Mouse (Mus musculus): ENCODE results near the gene 4930568D16Rik.

4930568D16Rik gene

DNA sequence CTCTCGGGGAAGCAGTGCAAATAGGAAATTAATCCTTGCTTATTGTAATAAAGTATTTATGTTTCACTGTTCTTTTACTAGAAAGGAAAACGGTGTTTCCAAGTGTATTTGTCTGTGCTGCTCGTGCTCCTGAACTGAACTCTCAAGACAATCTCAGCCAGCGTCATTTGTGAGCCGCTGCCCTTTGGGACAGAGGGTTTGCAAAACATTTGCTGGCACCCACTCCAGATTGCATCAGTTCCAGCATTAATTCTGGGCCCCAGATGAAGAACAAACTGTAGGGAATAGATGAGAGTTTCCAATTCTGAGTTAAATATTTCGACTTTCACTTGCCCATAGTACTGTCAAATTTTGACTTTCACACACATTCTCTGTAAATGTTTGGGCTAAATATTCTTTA, 28.8 kb downstream of the 4930568D16Rik start:
- no peak for DNase-seq

DNA sequence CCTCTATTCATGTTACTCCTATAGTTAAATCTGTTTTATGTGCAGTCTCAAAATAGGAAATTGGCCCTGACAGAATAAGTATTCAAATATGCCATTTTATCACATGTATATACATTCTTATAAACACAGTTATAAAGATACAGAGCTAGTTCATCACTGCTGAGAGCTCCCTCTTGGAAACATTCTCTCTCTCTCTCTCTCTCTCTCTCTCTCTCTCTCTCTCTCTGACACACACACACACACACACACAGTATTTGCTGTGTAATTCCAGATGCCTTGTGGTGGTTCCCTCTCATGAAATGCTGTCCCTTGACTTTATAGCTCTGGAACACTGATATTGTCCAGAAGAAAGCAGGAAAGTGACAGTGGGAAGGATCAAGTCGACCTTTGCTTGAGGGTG, 29.5 kb downstream of the 4930568D16Rik start:
- no peak for DNase-seq

DNA sequence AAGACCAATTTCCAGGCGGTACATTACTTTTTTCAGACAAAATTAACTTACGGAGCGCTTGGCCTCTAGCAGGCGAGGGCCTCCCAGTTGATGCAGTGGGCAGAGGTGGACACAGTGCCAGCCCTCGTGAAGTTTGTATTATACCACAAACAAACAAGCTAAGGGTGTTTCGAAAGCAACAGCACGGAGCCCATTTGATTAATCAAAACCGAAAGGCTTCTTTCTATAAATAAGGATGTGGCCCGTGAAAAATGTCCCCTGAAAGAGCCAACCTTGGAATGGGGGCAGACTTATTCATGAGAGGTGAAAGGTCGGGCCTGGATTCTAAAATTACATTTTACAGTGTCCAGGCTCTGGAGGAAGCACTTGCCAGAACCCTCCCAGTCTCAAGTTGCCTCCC, 30.1 kb downstream of the 4930568D16Rik start:
- no peak for DNase-seq

DNA sequence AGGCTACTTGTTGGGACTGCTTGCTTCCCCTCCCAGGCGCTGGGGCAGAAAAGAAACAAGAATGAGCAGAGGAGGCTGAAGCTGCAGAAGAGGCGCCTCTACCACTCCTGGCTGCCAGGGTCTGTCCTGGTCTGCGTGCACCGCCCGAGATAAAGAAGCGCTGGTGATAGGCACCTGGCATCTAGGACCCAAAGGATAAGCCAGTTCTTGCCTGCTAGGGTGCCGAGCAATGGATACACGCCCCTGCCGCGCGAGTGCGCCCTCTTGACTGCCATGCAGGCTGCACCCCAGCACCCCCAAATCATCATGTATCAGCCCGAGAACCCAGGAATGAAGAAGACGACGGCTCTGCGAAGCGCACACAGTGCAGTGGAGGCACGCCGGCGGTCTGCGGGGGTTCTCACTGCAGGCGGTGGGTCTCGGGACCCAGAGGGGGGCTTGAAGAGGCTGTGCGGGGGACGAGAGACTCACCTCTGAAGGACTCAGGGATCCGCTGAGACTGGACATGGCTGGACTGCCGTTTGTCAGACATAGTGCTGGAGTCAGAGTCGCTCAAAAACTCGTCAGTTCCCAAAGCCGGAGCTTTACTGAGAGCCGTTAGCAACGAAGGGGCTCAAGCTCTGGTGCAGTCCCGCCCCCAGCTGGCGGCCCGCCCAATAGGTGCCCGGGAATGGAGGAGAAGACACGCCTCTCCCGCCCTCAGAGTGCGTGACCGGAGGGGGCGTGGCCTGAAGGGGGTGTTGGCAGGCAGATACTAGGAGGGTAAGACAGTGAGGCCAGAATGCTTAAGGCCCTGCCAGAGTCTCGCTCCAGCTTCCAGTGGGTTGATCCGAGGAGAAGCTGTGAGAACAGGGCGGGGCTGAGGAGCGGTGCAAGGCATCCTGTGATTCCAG, 30.9 kb downstream of the 4930568D16Rik start, which contains the start of gene Stom:
Stom (minus strand) TSS at position 589 of the 893 bp plus-strand sequence.
- DNase-seq = peak; percentile 99

DNA sequence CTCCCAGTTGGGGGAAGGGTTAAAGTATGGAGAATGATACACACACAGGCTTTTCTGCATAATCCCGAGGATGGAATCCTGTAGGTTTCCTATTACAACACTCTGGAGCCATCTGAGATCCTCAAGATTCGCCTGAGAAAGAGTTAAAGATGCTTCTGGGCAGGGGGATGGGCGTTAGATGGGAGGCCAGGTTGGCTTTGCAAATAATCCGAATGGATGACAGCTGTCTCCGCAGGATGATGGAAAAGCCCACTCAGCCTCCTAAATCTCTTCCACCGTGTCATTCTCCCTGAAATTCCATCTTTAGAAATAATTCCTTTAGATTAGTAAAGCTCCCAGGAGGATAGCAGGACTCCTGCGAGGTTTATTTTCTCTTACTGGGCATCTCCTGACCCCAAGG, 31.9 kb downstream of the 4930568D16Rik start:
- no peak for DNase-seq

DNA sequence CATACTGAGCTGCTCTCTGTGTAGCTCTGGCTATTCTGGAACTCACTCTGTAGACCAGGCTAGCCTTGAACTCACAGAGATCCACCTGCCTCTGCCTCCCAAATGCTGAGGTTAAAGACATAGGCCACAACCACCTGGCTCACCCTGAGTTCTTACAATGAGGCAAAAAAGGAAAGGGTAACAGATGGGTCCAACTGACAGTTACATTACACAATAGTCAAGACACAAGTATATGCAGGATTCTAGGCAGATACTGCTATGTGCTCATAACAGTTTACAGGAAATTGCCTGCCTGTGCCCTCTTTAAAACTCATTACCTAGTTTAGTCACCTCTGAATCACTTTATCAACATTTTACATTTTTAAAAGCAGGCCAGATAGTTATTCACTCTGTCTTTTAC, 33.9 kb downstream of the 4930568D16Rik start:
- no peak for DNase-seq

DNA sequence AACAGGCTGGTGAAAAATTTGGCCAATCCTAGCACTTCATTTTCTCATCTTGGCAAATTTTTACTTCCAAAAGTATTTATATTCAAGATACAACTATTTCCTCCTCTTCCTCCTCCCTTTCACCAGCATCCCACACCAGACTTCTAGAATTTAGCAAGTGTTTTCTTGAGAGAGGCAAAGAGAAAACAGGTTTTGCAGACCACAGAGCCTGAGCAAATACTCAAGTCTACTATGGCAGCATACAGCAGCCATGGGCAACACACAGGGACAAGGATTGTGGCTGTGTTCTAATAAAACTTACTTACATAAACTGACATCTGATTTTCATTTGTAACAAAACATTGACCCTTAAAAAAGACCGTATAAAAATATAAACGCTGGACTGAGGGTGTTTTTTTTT, 36.3 kb downstream of the 4930568D16Rik start:
- DNase-seq = no peak

DNA sequence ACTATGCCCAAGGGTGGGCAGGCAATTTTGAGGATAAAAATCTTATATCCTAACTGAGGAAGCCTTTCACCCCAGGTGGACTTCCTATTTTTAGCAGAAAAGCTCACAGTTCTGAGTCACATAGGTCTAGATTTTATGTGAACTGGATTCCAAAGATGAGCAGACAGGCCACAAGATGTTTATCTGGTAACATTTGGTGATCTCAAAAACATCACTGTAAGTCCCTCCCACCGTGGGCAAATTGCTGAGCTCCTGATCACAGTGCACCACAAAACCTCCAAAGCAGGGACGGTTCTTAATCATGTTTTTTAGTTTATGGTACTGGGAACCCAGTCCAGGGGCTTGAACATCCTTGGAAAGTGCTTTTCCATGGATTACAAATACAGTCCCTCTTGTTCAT, 38.5 kb downstream of the 4930568D16Rik start:
- DNase-seq = no peak

DNA sequence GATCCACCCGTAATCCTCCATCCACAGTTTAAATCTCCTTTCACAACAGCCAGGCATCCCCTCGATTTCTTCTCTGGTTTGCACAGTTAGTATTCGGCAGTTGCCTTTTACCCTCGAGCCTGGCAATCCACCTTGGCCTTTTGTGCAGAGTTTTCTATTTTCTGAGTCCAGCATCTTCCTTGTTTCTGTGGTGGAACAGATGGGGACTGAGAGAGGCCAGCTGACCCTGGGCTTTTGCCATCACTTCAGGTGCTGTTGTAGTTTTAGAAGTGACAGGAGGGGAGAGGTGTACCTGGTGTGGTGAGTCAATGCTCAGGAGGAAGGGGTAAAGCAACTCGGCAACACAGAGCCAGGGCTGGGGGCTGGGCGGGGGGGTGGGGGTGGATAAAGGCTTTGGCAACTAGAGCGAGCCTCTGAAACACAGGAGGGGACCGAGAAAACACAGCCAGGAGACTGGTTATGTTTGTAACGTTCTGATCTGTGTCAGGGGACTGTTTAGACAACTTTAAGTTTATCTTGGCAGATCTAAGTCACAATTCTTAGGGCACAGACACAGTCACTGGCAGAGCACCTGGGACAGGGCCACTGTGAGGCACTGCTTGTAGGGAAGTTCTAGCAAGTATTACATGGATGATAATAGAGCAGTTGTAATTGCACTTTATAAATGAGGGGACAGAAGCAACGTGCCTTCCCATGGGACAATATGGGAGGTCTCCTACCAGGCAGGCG, 39.3 kb downstream of the 4930568D16Rik start:
- peak; percentile 88 for DNase-seq

DNA sequence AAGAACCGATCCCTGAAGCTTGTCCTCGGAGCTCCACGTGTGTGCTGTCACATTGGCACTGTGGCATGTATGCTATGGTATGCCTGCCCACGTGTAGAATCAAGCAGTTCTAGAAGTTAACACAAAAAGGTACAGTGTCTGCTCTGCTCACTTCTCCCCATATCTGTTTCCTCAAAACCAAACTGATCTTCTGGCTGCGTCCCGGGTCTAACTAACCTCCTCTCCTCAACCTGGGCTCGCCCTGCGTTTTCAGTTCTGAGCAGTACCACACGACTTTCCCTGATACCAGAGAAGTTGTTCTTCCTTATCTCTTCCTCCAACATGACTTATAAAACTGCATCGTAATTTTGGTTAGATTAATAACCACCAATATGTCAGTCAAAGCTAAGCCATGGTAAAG, 39.9 kb downstream of the 4930568D16Rik start:
- DNase-seq = no peak

DNA sequence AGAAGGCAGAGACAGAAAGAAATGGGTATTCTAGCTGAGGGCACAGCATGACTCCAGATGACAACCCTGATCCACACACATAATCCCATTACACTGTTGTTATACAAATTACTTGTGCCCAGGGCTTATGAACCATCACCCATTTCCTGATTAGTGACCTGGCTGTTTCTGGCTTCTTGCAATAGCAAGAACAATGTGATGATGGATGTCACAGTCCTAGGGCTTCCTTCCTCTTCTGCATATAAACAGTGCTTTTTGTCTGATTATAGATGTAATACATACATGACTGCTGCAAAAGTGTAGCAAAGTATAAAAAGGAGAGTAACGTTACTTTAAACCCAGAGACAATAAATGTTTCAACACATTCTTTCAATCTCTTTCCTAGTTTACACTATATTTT, 40.6 kb downstream of the 4930568D16Rik start:
- DNase-seq = no peak

DNA sequence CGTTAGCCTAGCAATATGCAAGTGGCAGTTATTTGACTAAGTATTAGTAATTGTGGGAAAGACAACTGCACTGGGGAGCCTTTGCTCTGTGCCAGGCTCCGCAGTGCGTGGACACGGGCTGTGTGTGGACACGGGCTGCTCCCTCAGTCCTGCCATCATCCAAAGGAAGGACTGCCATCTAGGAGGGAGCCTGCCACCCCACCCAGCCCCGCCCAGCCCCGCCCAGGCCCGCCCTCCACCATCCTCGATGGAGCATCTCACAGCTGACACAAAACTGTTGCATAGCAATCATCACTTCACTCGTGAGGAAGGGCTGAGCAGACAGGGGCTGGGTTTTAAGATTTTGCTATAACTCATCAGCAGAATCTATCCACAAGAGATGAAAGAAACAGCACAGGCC, 41.6 kb downstream of the 4930568D16Rik start:
- no peak for DNase-seq

DNA sequence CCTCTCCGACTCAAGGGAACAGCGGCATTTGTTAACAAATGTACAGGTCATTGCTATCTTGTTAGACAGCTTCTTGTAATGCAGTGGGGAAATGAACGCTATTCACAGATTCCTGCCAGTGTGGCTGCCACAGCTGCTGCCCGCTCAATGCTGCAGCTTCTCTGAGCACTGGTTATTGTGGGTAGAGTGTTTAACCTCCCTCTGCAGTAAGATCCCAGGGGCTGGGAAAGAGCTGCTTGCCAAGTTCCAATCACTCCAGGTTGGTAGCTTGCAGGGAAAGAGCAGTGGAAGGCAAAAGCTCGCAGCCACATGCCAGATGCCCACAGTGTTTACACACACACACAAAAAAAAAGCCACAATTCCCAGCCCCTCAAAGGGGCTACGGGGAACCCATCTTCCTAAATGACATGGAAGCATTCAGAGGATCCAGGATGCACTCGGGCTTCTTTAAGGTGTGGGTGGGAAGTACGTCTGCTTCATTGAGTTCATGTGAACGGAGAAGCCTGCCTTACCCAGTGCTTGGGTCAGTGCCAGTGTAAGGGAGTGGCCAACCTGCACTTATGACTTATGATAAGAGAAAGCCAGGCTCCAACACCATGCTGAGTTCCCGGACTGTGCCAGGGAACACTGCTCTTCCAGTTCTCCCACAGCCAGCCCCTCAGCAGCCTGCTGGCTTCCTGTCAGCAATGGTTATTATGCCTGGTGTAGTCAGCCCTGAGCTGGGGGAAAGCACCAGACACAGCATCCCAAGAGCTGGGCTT, 44.9 kb downstream of the 4930568D16Rik start:
- peak; percentile 82 for DNase-seq

DNA sequence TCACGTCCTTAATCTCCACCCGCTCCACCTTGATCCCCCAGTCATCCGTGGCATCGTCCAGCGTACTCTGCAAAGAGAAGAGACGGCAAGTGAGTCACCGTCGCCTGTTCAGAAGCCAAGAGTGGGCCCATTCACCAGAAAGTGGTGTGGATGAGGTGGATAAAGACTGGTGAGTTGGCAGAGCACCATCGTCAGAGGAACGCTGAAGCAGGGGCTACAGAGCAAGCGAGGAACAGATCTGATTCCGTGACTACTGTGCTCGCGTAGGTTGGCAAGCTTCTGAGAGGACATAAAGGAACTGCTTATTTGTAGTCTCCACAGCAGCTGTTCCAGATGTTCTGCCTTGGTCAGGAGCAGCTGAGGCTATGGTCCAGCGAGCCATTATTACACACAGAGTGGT, 47.1 kb downstream of the 4930568D16Rik start:
- DNase-seq = no peak

DNA sequence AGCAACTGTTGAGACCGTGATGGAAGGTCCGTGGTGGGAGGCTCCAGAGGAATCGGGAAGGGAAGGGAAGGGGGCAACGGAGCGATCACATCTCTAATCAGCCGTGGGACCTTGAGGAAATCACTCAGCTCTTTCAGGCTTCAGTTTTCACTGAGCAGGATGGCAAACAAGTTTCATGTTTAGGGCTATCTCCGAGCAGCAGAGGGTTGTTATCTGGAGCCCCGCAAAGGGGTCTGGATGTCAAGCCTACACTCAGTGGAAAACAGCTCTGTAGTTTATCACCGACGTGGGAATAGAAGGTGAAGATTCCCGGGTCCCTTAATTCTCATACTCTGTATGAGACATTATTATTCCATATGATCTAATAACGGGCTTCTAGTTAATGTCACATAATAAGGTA, 49.1 kb downstream of the 4930568D16Rik start:
- DNase-seq = no peak

DNA sequence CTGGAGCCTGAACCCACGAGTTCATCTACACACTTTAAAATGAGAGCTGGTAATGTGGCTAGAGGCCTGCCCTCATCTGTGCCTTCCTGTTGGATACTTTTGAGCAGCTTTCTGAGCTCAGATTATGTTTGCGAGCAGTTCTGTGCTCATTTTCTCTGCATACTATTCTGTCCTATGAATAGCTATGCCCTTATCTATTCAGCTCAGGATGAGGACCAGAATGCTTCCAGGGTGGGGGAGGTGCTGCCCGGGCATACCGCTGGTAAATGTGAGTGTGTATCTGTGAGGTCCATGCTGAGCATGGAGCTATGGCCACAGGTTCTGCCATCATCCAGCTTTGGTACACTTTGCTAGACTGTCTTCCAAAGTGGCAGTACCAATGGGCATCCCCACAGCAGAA, 49.9 kb downstream of the 4930568D16Rik start:
- DNase-seq = no peak

DNA sequence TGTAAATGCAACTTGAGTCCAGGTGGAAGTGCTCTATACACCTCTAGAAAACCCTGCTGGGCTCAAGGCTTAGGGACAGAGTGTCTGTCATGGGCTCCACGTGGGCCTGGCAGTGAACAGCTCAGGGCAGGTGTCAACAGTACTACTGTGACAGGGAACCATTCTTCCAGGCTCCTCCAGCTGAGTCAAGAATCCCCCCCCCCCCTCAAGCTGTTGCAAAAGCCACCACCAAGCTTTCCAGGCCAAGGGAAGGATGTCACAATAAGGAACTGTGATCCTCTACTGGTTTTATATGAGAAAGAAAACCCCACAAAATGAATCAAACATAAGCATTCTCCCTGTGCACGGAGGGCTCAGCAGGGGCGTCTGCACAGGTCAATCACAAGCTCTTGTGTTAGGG, 53.2 kb downstream of the 4930568D16Rik start:
- no peak for DNase-seq

DNA sequence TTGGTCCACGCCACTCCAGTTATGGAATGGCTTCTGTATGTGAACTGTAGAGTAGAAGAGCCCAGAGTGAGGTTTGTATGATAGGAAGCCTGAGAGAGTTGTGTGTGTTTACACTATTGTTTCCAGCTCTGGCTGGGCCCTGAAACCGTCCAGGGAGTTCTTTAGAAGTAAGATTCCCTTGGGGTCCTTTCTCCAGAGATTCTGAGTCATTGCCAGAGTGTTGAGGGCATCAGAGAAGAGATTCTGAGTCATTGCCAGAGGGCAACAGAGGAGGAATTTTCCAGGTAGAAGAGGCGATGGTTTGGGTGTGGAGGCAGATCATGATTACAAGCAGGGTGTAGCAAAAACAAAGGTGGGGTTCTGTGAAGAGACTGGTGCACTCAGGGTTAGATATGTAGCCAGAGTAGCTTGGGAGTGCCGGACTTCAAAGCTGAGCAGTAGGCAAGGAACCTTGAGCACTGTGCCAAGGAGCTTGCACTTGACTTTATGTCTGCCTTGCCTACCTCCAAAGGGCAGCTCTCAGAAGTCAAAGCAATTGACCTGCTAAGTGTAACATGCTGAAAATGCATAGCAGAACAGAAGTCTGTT, 57.5 kb downstream of the 4930568D16Rik start:
- no peak for DNase-seq

DNA sequence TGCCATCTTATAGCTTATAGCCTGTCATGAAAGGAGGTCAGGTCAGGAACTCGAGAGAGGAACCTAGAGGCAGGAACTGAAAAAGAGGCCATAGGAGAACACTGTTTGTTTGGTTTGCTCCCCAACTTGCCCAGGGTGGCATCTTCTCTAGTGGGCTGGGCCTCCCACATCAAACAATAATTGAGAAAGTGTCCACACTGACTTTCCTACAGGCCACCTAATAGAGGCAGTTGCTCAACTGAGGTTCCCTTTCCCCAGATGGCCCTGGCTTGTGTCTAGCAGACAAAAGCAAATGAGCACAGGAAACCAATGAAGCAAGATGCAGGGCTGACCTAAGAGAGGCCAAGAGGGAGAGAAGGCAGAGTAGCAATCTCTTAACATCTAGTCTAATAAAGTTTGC, 59.4 kb downstream of the 4930568D16Rik start:
- no peak for DNase-seq
